Mouse (Mus musculus) intestine, postnatal 0 days (tissue): ENCODE measurements around the gene Upk3b. TPM values are rescaled to one million over a fixed set of nuclear protein-coding genes. Genes with fewer than 3 reads are reported as not detected.

ENCODE experiments used
- ATAC-seq: fragments of 200-750 bp; cut with Nextera tagmentation; 2 replicates; pipeline ENCODE4 v1.8.0; 2017; ENCODE audit warnings: mild to moderate bottlenecking, moderate TSS enrichment, moderate library complexity
- H3K27ac ChIP-seq: fragments of 300-500 bp; sonication (generic); 2 replicates; pipeline ENCODE4 v1.5.1; 2014; ENCODE audit warnings: mild to moderate bottlenecking, low read depth, low read length, moderate library complexity
- H3K27me3 ChIP-seq: fragments of 300-500 bp; sonication (generic); replicated peaks from 2 replicates; pipeline ENCODE4 v1.6.1; 2014; ENCODE audit warnings: low read length, mixed read lengths; ENCODE audit not compliant: control insufficient read depth, insufficient read depth
- H3K36me3 ChIP-seq: fragments of 300-500 bp; sonication (generic); 2 replicates; pipeline ENCODE4 v1.6.1; 2014; ENCODE audit warnings: mild to moderate bottlenecking, moderate library complexity; ENCODE audit not compliant: control insufficient read depth, insufficient read depth
- H3K4me1 ChIP-seq: fragments of 300-500 bp; sonication (generic); replicated peaks from 2 replicates; pipeline ENCODE4 v1.6.1; 2014; ENCODE audit warnings: antibody characterized with exemption, low read length, mixed read lengths; ENCODE audit not compliant: control insufficient read depth, insufficient read depth
- H3K4me2 ChIP-seq: fragments of 300-500 bp; sonication (generic); replicated peaks from 2 replicates; pipeline ENCODE4 v1.6.1; 2014; ENCODE audit warnings: low read depth, mild to moderate bottlenecking, moderate library complexity
- H3K4me3 ChIP-seq: fragments of 300-500 bp; sonication (generic); 2 replicates; pipeline ENCODE4 v1.5.1; 2014; ENCODE audit warnings: low read depth, low read length
- H3K9ac ChIP-seq: fragments of 300-500 bp; sonication (generic); 2 replicates; pipeline ENCODE4 v1.6.1; 2014; ENCODE audit warnings: mild to moderate bottlenecking, low read depth, low read length
- H3K9me3 ChIP-seq: fragments of 300-500 bp; sonication (generic); 2 replicates; pipeline ENCODE4 v1.6.1; 2016; ENCODE audit warnings: mixed run types; ENCODE audit not compliant: control insufficient read depth
- CTCF ChIP-seq: sonication (generic); IDR thresholded peaks from 2 replicates; pipeline ENCODE4 v1.5.1; 2016; ENCODE audit warnings: low read depth, mild to moderate bottlenecking, control low read depth, antibody characterized with exemption, moderate library complexity
- WGBS: fragments of 180-500 bp; shearing (Covaris S2); extraction: QIAGEN DNeasy Blood & Tissue Kit; methylation state at CpG from one replicate; pipeline ENCODE4 v1.1.7; 2014; 5-methylcytosine and 5-hydroxymethylcytosine counted together
- polyA plus RNA-seq: library from polyadenylated mRNA; unstranded; fragments of >200 nt; fragmentation: Nextera tagmentation; extraction: Ambion mirVana; gene quantifications from 2 replicates; pipeline ENCODE4 v1.2.1, GENCODE M21; 2015

Gene Upk3b
- polyA plus RNA-seq, 1 experiment from 2014 or later, result 18.3 TPM

GRCm38 (mm10) chr5:135996162-135996561, 42.1 kb upstream of the Upk3b start:
- H3K4me2 ChIP-seq, result no peak overlapping the region

GRCm38 (mm10) chr5:136001222-136001621, 37.1 kb upstream of the Upk3b start:
- no peak for ATAC-seq
- Histone ChIP-seq H3K4me2 (no peak overlapping the region), H3K9ac (no peak overlapping the region), H3K27ac (no peak overlapping the region), H3K4me3 (no peak overlapping the region), H3K27me3 (no peaks in the 10 kb centered on the region), H3K4me1 (no peaks in the 10 kb centered on the region), H3K9me3 (no peaks in the 10 kb centered on the region), H3K36me3 (peaks cover 19% of the 10 kb centered on the region; the same call in 1 of the 2 replicates)
- 90% methylated on average over 6 of the region's 6 CpGs for WGBS
- TF ChIP-seq CTCF, result no peak

More at GRCm38 (mm10) chr5:135996162-135996561, 42.1 kb upstream of the Upk3b start:
- WGBS, result 66% methylated on average over 8 of the region's 8 CpGs
- Histone ChIP-seq H3K27me3 (no peaks in the 10 kb centered on the region), H3K9me3 (no peaks in the 10 kb centered on the region), H3K9ac (no peak overlapping the region), H3K4me1 (no peaks in the 10 kb centered on the region; the same call in 1 of the 2 replicates), H3K4me3 (no peak overlapping the region), H3K27ac (no peak overlapping the region), H3K36me3 (peaks cover 19% of the 10 kb centered on the region; the same call in 1 of the 2 replicates)
- no peak for TF ChIP-seq CTCF
- ATAC-seq, result no peak

- no peak for TF ChIP-seq CTCF
- Histone ChIP-seq H3K9me3 (no peaks in the 10 kb centered on the region), H3K4me1 (no peaks in the 10 kb centered on the region), H3K4me2 (no peak overlapping the region), H3K36me3 (peaks cover 16% of the 10 kb centered on the region; the same call in 1 of the 2 replicates), H3K27ac (no peak overlapping the region), H3K9ac (no peak overlapping the region), H3K27me3 (no peaks in the 10 kb centered on the region), H3K4me3 (no peak overlapping the region)
- WGBS, result 46% methylated on average over 2 of the region's 2 CpGs
- ATAC-seq, result no peak
Observed at GRCm38 (mm10) chr5:136002325-136002724, 36.0 kb upstream of the Upk3b start.

DNA sequence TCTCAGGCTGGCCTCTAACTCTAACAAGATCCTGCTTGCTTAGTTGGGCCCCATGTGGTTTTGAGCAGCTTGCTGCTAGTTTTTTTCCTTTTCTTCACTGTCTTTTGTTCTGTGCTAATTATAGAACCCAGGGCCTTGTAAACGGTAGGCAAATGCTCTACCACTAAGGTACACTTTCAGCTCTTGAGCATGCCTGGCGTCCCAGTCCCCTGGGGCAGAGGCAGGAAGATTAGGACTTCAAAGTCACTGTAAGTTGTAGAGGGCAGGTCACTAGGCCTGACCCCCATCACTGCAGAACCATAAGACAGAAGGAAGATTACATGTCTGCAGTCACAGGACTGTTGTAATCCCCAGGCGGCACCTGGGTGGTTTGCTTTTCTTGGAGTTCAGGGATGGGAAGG, 35.5 kb upstream of the Upk3b start:
- H3K4me3 ChIP-seq, result no peak overlapping the region
- H3K9me3 ChIP-seq, result no peaks in the 10 kb centered on the region
- peaks cover 12% of the 10 kb centered on the region; the same call in 1 of the 2 replicates for H3K36me3 ChIP-seq
- WGBS, result 44% methylated on average over 3 of the region's 3 CpGs
- H3K4me1 ChIP-seq, result no peaks in the 10 kb centered on the region
- H3K27me3 ChIP-seq, result no peaks in the 10 kb centered on the region
- no peak overlapping the region for H3K9ac ChIP-seq
- ATAC-seq, result no peak
- TF ChIP-seq CTCF, result no peak
- no peak overlapping the region for H3K27ac ChIP-seq
- H3K4me2 ChIP-seq, result no peak overlapping the region

DNA sequence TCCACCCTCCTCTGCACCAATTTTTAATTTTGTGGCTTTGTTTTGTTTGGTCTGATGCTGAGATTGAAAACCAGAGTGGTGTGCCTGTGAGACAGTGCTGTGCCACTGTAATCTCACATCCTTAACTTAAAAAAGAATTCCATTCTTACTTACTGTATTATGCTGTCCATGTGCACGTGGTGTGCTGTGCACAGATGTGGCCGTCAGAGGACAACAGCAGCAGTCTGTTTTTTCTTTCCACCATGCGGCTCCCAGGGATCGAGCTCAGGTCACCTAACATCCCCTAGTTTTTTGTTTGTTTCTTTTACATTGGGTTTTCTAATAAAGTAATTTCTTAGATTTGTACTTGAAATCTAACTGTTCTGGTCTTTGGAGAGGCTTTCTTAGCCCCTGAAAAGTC, 33.8 kb upstream of the Upk3b start:
- no peak for TF ChIP-seq CTCF
- H3K9me3 ChIP-seq, result no peaks in the 10 kb centered on the region
- no peak for ATAC-seq
- no peaks in the 10 kb centered on the region for H3K36me3 ChIP-seq
- no peaks in the 10 kb centered on the region for H3K27me3 ChIP-seq
- 90% methylated on average over 4 of the region's 4 CpGs for WGBS
- no peak overlapping the region for H3K27ac ChIP-seq
- no peaks in the 10 kb centered on the region for H3K4me1 ChIP-seq
- H3K4me2 ChIP-seq, result no peak overlapping the region
- H3K4me3 ChIP-seq, result no peak overlapping the region
- H3K9ac ChIP-seq, result no peak overlapping the region

GRCm38 (mm10) chr5:136007745-136008144, 30.6 kb upstream of the Upk3b start:
- no peak overlapping the region for H3K4me2 ChIP-seq
- H3K27ac ChIP-seq, result no peak overlapping the region
- ATAC-seq, result no peak
- no peaks in the 10 kb centered on the region for H3K4me1 ChIP-seq
- TF ChIP-seq CTCF, result no peak
- no peak overlapping the region for H3K9ac ChIP-seq
- WGBS, result 70% methylated on average over 7 of the region's 7 CpGs
- no peaks in the 10 kb centered on the region for H3K9me3 ChIP-seq
- H3K36me3 ChIP-seq, result peaks cover 22% of the 10 kb centered on the region
- H3K27me3 ChIP-seq, result no peaks in the 10 kb centered on the region
- no peak overlapping the region for H3K4me3 ChIP-seq

- no peaks in the 10 kb centered on the region for H3K9me3 ChIP-seq
- no peaks in the 10 kb centered on the region for H3K4me1 ChIP-seq
- no peak overlapping the region for H3K4me2 ChIP-seq
- no peaks in the 10 kb centered on the region for H3K27me3 ChIP-seq
- 95% methylated on average over 10 of the region's 10 CpGs for WGBS
- H3K36me3 ChIP-seq, result peaks cover 30% of the 10 kb centered on the region
- no peak for ATAC-seq
- H3K27ac ChIP-seq, result no peak overlapping the region
- no peak overlapping the region for H3K4me3 ChIP-seq
- TF ChIP-seq CTCF, result no peak
- no peak overlapping the region for H3K9ac ChIP-seq
Observed at GRCm38 (mm10) chr5:136014877-136015276, 23.4 kb upstream of the Upk3b start.
